Mouse (Mus musculus) right cerebral cortex, postnatal 25 days (tissue): ENCODE results near the gene Dnajc7.
"Not testable (repeated sequence)": the region's sequence is repeated elsewhere in the genome, so short reads cannot be mapped to it uniquely, and the experiment has no call there.

Source experiments
- DNase-seq: peaks from one replicate; pipeline ENCODE4 v3.0.0; 2022

Dnajc7 gene

GRCm38 (mm10) chr11:100545746-100546085 is 74.3 kb downstream of the Dnajc7 start:
- no peak for DNase-seq

- DNase-seq, result peak; percentile 77
These were observed 74.9 kb downstream of the Dnajc7 start, which contains the start of gene Ttc25 for GRCm38 (mm10) chr11:100544832-100545745. Gene Ttc25 (plus strand): TSS chr11:100545607.

DNA sequence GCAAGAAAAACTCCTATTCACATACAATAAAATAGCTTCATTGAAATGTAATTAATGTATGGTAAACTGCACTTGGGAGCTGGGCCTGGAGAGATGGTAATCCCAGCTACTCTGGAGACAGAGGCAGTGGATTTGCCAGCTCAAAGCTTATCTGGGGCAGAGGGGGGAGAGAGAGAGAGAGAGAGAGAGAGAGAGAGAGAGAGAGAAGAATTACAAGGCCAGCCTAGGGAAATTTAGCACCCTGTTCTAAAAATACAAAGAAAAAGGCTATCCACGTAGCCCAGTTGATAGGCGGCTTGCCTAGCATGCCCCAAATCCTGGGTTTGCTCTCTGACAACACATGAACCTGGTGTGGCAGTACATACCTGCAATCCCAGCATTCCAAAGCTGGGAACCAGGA is 78.4 kb downstream of the Dnajc7 start:
- DNase-seq, result no peak

DNA sequence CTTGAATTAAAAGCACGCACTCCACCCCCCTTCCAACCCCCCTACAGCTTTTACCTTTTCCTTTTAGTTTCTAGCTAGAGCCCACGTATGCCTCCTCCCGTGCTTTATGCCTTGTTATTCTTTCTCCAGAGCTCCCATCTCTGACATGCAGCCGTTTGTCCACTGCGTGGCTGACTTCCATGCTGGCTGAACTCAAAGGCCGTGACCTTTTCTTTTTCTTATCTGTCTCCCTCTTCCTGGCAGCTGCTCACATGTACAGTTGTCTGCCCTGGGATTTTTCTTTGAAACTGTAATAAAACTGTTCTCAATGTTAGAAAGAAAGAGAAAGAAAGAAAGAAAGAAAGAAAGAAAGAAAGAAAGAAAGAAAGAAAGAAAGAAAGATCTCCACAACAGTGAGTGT is 79.0 kb downstream of the Dnajc7 start:
- DNase-seq, result no peak

GRCm38 (mm10) chr11:100536466-100536865 is 83.5 kb downstream of the Dnajc7 start:
- DNase-seq, result no peak

DNA sequence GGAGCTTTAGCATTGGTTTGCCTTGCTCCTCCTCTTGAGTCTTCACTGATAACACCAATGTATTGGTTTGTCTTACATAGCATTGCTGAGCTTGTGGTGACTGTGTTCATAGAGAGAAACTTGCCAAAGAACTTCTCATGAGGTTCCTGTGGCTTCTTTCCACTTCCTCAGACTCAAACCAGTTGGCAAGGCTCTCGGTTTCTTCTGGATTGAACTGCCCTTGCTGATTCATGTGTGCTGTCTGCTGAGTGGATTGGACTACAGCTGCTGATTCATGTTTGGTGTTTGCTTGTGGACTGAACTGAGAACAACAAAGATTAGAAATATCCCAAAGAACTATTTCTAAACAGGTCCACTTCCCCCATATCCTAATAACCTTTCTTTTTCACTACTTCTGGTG is 84.0 kb downstream of the Dnajc7 start:
- no peak for DNase-seq

DNA sequence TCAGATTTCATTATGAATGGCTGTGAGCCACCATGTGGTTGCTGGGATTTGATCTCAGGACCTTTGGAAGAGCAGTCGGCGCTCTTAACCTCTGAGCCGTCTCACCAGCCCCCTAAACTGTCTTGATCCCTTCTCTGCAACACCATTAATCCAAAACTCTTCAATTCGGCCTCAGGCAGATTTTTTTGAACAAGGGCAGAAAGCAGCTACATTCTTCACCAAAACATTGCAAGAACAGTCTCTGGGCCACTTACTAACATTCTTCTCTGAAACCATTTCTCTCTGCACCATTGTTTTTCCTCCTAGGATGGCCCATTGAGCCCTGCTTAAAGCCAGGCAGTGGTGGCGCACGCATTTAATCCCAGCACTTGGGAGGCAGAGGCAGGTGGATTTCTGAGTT is 85.1 kb downstream of the Dnajc7 start:
- not testable (repeated sequence) for DNase-seq

DNA sequence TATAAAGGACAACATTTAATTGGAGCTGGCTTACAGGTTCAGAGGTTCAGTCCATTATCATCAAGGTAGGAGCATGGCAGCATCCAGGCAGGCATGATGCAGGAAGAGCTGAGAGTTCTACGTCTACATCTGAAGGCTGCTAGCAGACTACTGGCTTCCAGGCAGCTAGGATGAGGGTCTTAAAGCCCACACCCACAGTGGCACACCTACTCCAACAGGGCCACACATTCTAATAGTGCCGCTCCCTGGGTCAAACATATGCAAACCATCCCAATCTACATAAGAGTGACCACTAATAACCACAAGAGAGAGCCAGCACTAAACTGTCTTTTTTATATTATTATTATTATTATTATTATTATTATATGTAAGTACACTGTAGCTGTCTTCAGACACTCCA is 85.6 kb downstream of the Dnajc7 start:
- not testable (repeated sequence) for DNase-seq

DNA sequence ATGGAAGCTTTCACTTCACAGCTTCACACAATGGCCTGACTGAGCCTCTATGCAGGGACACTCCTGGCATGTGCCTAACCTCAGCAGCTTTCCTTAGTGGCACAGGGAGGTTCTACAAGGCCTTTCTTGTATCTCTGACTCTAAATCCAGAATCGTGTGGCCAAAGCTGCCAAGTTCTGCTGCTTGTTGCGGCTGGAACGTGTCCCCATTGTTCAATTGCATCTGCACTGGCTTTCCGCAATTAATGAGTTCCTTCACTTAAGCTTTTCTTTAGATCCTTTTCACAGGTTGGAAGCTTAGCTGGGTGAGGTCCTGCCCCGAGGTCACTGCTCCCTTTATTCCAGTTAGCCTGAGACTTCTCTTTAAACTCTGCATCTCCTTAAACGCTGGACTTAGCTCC is 86.1 kb downstream of the Dnajc7 start:
- DNase-seq, result no peak
